Mouse (Mus musculus): ENCODE data around the gene Spaca4.

DNA sequence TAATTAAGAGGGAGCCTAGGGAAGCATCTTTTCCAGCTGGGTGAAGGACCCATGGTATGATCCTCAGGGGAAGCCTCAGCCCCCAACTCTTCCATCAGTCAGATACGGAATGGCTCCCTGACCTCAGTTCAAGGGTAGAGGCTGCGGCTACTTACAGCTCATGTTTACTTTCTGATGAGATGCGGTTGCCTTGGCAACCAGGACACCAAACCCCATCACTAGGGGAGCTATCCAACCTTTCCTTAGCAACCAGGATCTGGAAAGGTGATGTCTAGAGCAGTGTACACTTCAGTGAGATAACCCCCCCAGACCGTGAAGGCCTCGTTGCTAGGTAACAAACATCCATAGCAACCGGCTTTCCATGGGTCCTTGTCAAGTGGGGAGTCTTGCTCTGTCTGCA is 16.6 kb downstream of the Spaca4 start:
- TF ChIP-seq CTCF (IDR thresholded peaks at IDR 0.05; ENCODE audit: extremely low read depth, insufficient read length, insufficient replicate concordance, low read depth, low read length), result no peak
- no peak for TF ChIP-seq POLR2A (IDR thresholded peaks at IDR 0.05; ENCODE audit: low read depth, low read length)

Measured in small intestine, adult 2 months (tissue).